Mouse (Mus musculus) forebrain, embryonic 10.5 days (tissue): Measurements from ENCODE around the gene Ckm. TPM values are rescaled to one million over a fixed set of nuclear protein-coding genes. Genes with fewer than 3 reads are reported as not detected.

ENCODE experiments used
- DNase-seq: peaks from one replicate; pipeline ENCODE4 v3.0.0-alpha.2; 2017; ENCODE audit warnings: low spot score; ENCODE audit errors: extremely low spot score
- H3K27ac ChIP-seq: fragments of 300-500 bp; sonication (generic); 2 replicates; pipeline ENCODE4 v1.5.1; 2016; ENCODE audit warnings: mild to moderate bottlenecking
- H3K27me3 ChIP-seq: fragments of 300-500 bp; sonication (generic); 2 replicates; pipeline ENCODE4 v1.6.1; 2016; ENCODE audit warnings: mild to moderate bottlenecking; ENCODE audit not compliant: poor library complexity, severe bottlenecking
- H3K36me3 ChIP-seq: fragments of 300-500 bp; sonication (generic); replicated peaks from 2 replicates; pipeline ENCODE4 v1.6.1; 2016; ENCODE audit warnings: mild to moderate bottlenecking, moderate library complexity
- H3K4me1 ChIP-seq: fragments of 300-500 bp; sonication (generic); 2 replicates; pipeline ENCODE4 v1.6.1; 2016
- H3K4me3 ChIP-seq: fragments of 300-500 bp; sonication (generic); 2 replicates; pipeline ENCODE4 v1.5.1; 2016; ENCODE audit warnings: mild to moderate bottlenecking, moderate library complexity
- H3K9me3 ChIP-seq: fragments of 300-500 bp; sonication (generic); 2 replicates; pipeline ENCODE4 v1.6.1; 2016; ENCODE audit warnings: mild to moderate bottlenecking, moderate library complexity
- WGBS: fragments of 180-500 bp; shearing (Covaris S2); methylation state at CpG from one replicate; pipeline ENCODE4 v1.1.7; 2016; 5-methylcytosine and 5-hydroxymethylcytosine counted together
- microRNA counts: library from miRNA; unstranded; fragments of <30 nt; microRNA quantifications from one replicate; lab custom pipeline; 2017
- microRNA-seq: library from miRNA; unstranded; fragments of <30 nt; microRNA quantifications from one replicate; pipeline ENCODE4, GENCODE M21; 2017
- polyA plus RNA-seq: library from polyadenylated mRNA; unstranded; fragments of >200 nt; fragmentation: Nextera tagmentation; extraction: Ambion mirVana; gene quantifications from 2 replicates; pipeline ENCODE4 v1.2.1, GENCODE M21; 2016

Gene Ckm
- polyA plus RNA-seq, 1 experiment from 2014 or later, result not detected

GRCm38 (mm10) chr7:19464367-19465307 lies 60.1 kb downstream of the Ckm start:
- 5% methylated on average over 22 of the region's 22 CpGs for WGBS
- Histone ChIP-seq H3K27ac (peak overlapping the region; percentile 51), H3K27me3 (peaks cover 84% of the 10 kb centered on the region), H3K36me3 (no peaks in the 10 kb centered on the region), H3K4me3 (peak overlapping the region; percentile 29), H3K4me1 (peaks cover 37% of the 10 kb centered on the region), H3K9me3 (no peaks in the 10 kb centered on the region)
- DNase-seq, result no peak

GRCm38 (mm10) chr7:19466602-19467145 lies 62.1 kb downstream of the Ckm start:
- Histone ChIP-seq H3K4me1 (peaks cover 42% of the 10 kb centered on the region), H3K36me3 (no peaks in the 10 kb centered on the region), H3K27me3 (peaks cover 95% of the 10 kb centered on the region), H3K9me3 (no peaks in the 10 kb centered on the region), H3K4me3 (no peak overlapping the region), H3K27ac (no peak overlapping the region)
- no peak for DNase-seq
- 72% methylated on average over 5 of the region's 5 CpGs for WGBS

DNA sequence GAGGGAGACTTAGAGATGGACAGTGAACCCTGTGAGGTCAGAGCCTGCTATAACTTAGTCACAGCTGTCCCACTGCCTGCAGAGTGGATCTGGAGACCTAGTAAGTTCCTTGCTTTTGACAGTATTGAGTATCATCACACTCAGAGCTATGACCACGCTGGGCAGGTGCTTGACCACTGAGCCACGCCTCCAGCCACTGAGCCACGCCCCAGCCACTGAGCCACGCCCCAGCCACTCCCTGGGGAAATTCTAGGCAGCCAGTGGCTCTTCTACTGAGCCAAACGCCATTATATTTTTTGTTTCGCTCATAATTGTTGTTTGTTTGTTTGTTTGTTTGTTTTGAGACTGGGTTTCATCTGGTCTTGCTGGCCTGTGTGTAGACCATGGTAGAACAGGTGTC lies 63.1 kb downstream of the Ckm start:
- Histone ChIP-seq H3K9me3 (no peaks in the 10 kb centered on the region), H3K4me3 (no peak overlapping the region), H3K36me3 (no peaks in the 10 kb centered on the region), H3K4me1 (peaks cover 36% of the 10 kb centered on the region), H3K27ac (no peak overlapping the region), H3K27me3 (peaks cover 99% of the 10 kb centered on the region)
- no peak for DNase-seq
- WGBS, result 37% methylated on average over 6 of the region's 6 CpGs

- DNase-seq, result no peak
- no peak overlapping the region for H3K27ac ChIP-seq
- H3K9me3 ChIP-seq, result no peaks in the 10 kb centered on the region
- no peak overlapping the region for H3K4me3 ChIP-seq
- no peaks in the 10 kb centered on the region for H3K36me3 ChIP-seq
- peaks cover 99% of the 10 kb centered on the region for H3K27me3 ChIP-seq
- 74% methylated on average over 12 of the region's 12 CpGs for WGBS
- H3K4me1 ChIP-seq, result peaks cover 30% of the 10 kb centered on the region
Observed at GRCm38 (mm10) chr7:19468279-19468678, 63.7 kb downstream of the Ckm start.

GRCm38 (mm10) chr7:19469404-19469803 lies 64.8 kb downstream of the Ckm start:
- no peaks in the 10 kb centered on the region for H3K36me3 ChIP-seq
- 20% methylated on average over 23 of the region's 23 CpGs for WGBS
- peak overlapping the region; percentile 20; the same call in 1 of the 2 replicates for H3K4me3 ChIP-seq
- H3K9me3 ChIP-seq, result no peaks in the 10 kb centered on the region
- DNase-seq, result no peak
- H3K27me3 ChIP-seq, result peaks cover 100% of the 10 kb centered on the region
- no peak overlapping the region for H3K27ac ChIP-seq
- peaks cover 30% of the 10 kb centered on the region for H3K4me1 ChIP-seq

DNA sequence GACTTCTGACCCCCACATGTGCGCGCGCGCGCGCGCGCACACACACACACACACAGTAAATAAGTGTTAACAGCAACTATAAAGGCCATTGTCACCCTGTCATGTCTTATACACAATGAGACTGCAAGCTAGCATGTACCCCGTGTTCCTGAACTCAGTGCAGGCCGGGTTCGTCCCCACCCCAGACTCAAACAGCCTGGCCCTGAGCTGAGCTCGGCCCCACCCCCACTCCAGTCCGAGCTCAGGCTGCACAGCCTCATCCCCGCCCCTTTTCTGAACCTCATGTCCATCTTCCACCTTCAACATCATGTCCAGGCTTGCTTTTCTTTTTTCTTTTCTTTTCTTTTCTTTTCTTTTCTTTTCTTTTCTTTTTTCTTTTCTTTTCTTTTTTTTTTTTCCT lies 65.7 kb downstream of the Ckm start:
- Histone ChIP-seq H3K4me1 (peaks cover 24% of the 10 kb centered on the region), H3K36me3 (no peaks in the 10 kb centered on the region), H3K4me3 (no peak overlapping the region), H3K27ac (no peak overlapping the region), H3K27me3 (peaks cover 100% of the 10 kb centered on the region), H3K9me3 (no peaks in the 10 kb centered on the region; the same call in 1 of the 2 replicates)
- 10% methylated on average over 14 of the region's 14 CpGs for WGBS
- DNase-seq, result no peak

GRCm38 (mm10) chr7:19472403-19472802 lies 67.8 kb downstream of the Ckm start:
- Histone ChIP-seq H3K36me3 (no peaks in the 10 kb centered on the region), H3K4me3 (no peak overlapping the region), H3K27me3 (peaks cover 99% of the 10 kb centered on the region), H3K9me3 (no peaks in the 10 kb centered on the region; the same call in 1 of the 2 replicates), H3K4me1 (peaks cover 24% of the 10 kb centered on the region), H3K27ac (no peak overlapping the region)
- 51% methylated on average over 4 of the region's 4 CpGs for WGBS
- no peak for DNase-seq

MicroRNAs encoded within 50 kb of the gene (microRNA counts, 519-probe panel; counts per million panel counts)
- 341 counts per million, percentile 65 among the panel's probes with 10 or more counts for microRNA mmu-miR-343 (lab: Ali Mortazavi, UCI)

Small RNAs within 50 kb of the gene (microRNA-seq; reads per million reads assigned to microRNA genes)
- gene Mir343, result not detected

Other genes starting within 250 kb of the Ckm start
- gene Gipr, start 238.6 kb upstream of the Ckm start, polyA plus RNA-seq, result 0.22 and 0.25 TPM in 2 replicates
- gene Eml2, start 228.4 kb upstream of the Ckm start, polyA plus RNA-seq, result 5.3 and 6.4 TPM in 2 replicates
- gene Gpr4, start 192.2 kb upstream of the Ckm start, polyA plus RNA-seq, result 1.6 and 2.0 TPM in 2 replicates
- 50.7 and 51.4 TPM in 2 replicates for gene Opa3, start 176.4 kb upstream of the Ckm start, polyA plus RNA-seq
- gene Vasp, start 133.0 kb upstream of the Ckm start, polyA plus RNA-seq, result 47.4 and 56.9 TPM in 2 replicates
- gene Ppm1n, start 124.7 kb upstream of the Ckm start, polyA plus RNA-seq, result 0.41 and 0.51 TPM in 2 replicates
- 32.1 and 33.1 TPM in 2 replicates for gene Rtn2, start 122.2 kb upstream of the Ckm start, polyA plus RNA-seq
- 0.10 TPM in 1 of 2 replicates, not detected in the other for gene Fosb, start 94.7 kb upstream of the Ckm start, polyA plus RNA-seq
- 95.3 and 96.1 TPM in 2 replicates for gene Ercc1, start 60.0 kb upstream of the Ckm start, polyA plus RNA-seq
- gene Cd3eap, start 45.3 kb upstream of the Ckm start, polyA plus RNA-seq, result 30.9 and 32.2 TPM in 2 replicates
- 5.4 and 6.3 TPM in 2 replicates for gene Ppp1r13l, start 45.0 kb upstream of the Ckm start, polyA plus RNA-seq
- 26.9 and 28.7 TPM in 2 replicates for gene Ercc2, start 22.8 kb upstream of the Ckm start, polyA plus RNA-seq
- gene Klc3, start 672 bp upstream of the Ckm start, polyA plus RNA-seq, result 3.6 and 4.8 TPM in 2 replicates
- 5.7 and 6.5 TPM in 2 replicates for gene Mark4, start 54.0 kb downstream of the Ckm start, polyA plus RNA-seq
- 0.82 and 0.99 TPM in 2 replicates for gene Exoc3l2, start 58.6 kb downstream of the Ckm start, polyA plus RNA-seq
- gene Bloc1s3, start 103.6 kb downstream of the Ckm start, polyA plus RNA-seq, result 2.1 and 2.3 TPM in 2 replicates
- 53.8 and 60.9 TPM in 2 replicates for gene Trappc6a, start 103.6 kb downstream of the Ckm start, polyA plus RNA-seq
- gene Nkpd1, start 113.1 kb downstream of the Ckm start, polyA plus RNA-seq, result 0.06 and 0.12 TPM in 2 replicates
- 20.2 and 22.2 TPM in 2 replicates for gene Ppp1r37, start 158.3 kb downstream of the Ckm start, polyA plus RNA-seq
- gene Zfp296, start 172.5 kb downstream of the Ckm start, polyA plus RNA-seq, result 0.30 and 0.47 TPM in 2 replicates
- 180 and 186 TPM in 2 replicates for gene Gemin7, start 172.8 kb downstream of the Ckm start, polyA plus RNA-seq
- gene Clasrp, start 199.7 kb downstream of the Ckm start, polyA plus RNA-seq, result 53.6 and 54.0 TPM in 2 replicates
- gene Relb, start 224.7 kb downstream of the Ckm start, polyA plus RNA-seq, result 3.0 TPM in 2 replicates